Mouse (Mus musculus): ENCODE measurements at regions not wholly inside any gene's neighbourhood (a gene's known extent, or its start where the extent isn't known, plus 50 kb on each side); places are given as distances from the start of the nearest gene placed in this dataset.

DNA sequence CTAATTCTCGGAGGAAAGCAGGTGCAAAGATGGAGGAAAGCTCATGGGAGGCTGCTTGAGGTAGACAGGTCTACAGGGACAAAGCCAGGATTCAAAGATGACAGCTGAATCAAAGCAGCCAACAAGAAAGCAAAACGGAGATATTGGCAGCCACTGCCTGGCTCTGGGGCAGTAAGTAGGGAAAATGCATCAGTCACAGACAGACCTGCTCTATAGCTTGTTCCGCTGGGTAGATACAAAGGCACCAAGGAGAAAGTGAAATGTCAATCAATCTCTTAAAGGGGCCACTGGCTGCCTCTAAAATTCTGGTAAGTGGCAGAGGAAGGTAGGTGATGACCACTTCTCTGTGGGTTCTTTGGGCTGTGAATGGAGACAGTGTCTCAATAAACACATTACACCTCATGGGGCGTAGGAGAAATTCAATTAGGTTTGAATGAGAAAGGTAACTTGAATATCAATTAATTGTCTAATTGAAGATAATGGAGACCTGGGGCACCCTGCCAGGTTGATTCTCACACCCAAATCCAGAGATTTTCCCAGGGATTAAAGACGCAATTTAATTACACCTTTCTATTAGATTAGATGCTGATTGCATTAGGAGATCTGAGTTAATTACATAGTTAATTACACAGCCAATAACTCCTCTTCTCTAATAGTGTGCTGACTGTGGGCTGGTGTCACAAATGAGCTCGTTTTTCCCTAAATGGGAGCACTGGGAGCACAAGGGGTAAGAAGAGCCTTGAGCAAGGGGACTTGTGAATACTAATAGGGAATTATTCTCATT, 555.1 kb downstream of the Gm9195 start:
- WGBS: 12% methylated on average over 6 of the region's 6 CpGs
- no peak overlapping the region for H3K4me3 ChIP-seq (ENCODE audit: low read depth, low read length)
- 0 out of 2 replicates have a peak, but pooled peaks cover 5% of the 10 kb centered on the region for H3K27me3 ChIP-seq (replicated peaks; ENCODE audit: control insufficient read depth, insufficient read depth, low read length)
- peak; percentile 65 for ATAC-seq
- no peak overlapping the region for H3K4me2 ChIP-seq (ENCODE audit: low read length)
- no peaks in the 10 kb centered on the region for H3K9me3 ChIP-seq (replicated peaks; ENCODE audit: control insufficient read depth, low read length)
- H3K27ac ChIP-seq (ENCODE audit: low read depth, low read length): no peak overlapping the region
- H3K36me3 ChIP-seq (ENCODE audit: control insufficient read depth, insufficient read depth, low read length): no peaks in the 10 kb centered on the region
- no peak overlapping the region for H3K9ac ChIP-seq (ENCODE audit: low read length)
- DNase-seq (ENCODE audit: low spot score): peak; percentile 54
- peaks cover 7% of the 10 kb centered on the region for H3K4me1 ChIP-seq (ENCODE audit: control insufficient read depth, insufficient read depth, low read length)

DNA sequence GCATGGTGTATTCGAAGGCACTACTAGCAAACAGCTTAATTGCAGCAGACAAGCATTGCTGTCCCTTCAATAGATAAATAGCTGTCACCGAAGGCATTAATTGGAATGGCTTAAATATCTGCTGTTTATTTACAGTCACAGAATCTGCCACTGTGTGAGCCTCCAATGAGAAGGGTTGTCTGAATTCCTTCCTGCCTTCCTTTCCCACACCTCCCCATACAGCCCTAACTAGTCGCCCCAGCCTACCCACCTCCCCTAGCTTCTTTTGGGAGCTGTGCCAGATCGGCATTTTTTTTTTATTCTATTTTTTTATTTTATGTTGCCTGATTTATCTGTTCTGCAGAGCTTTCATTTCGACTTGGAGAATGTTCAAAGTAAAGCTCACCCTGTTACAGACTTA, 575.7 kb downstream of the Gm9195 start:
- Histone ChIP-seq H3K27me3 (replicated peaks; ENCODE audit: control insufficient read depth, insufficient read depth, low read length) (no peaks in the 10 kb centered on the region), H3K4me3 (ENCODE audit: low read depth, low read length) (no peak overlapping the region), H3K4me1 (ENCODE audit: control insufficient read depth, insufficient read depth, low read length) (no peaks in the 10 kb centered on the region), H3K9me3 (replicated peaks; ENCODE audit: control insufficient read depth, low read length) (no peaks in the 10 kb centered on the region), H3K9ac (ENCODE audit: low read length) (no peak overlapping the region), H3K27ac (ENCODE audit: low read depth, low read length) (no peak overlapping the region), H3K4me2 (ENCODE audit: low read length) (no peak overlapping the region), H3K36me3 (ENCODE audit: control insufficient read depth, insufficient read depth, low read length) (no peaks in the 10 kb centered on the region)
- WGBS: 72% methylated on average over 5 of the region's 5 CpGs
- no peak for DNase-seq (ENCODE audit: low spot score)
- ATAC-seq: no peak

DNA sequence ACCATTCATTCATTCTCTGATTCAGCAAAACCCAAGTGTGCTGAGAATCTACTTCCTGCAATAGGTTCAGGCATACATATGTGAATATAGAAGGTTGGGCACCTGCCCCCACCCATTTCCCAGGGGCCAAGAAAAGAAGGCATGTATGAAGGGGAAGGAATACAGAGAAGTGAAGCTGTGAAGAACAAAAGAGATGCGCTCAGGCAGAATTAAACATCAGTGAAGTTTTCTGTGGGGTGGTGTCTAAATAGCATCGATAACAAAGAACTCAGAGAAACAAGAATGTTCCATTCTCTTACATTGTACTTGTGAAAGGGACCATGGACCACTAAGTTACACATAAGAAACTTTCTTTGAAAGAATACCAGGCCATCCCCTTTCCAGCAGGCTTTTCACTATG, 580.7 kb downstream of the Gm9195 start:
- 70% methylated on average over 2 of the region's 2 CpGs for WGBS
- no peak overlapping the region for H3K9ac ChIP-seq (ENCODE audit: low read length)
- ATAC-seq (no peak), DNase-seq (ENCODE audit: low spot score) (no peak)
- no peaks in the 10 kb centered on the region for H3K4me1 ChIP-seq (ENCODE audit: control insufficient read depth, insufficient read depth, low read length)
- no peaks in the 10 kb centered on the region for H3K9me3 ChIP-seq (replicated peaks; ENCODE audit: control insufficient read depth, low read length)
- no peak overlapping the region for H3K4me3 ChIP-seq (ENCODE audit: low read depth, low read length)
- no peaks in the 10 kb centered on the region for H3K36me3 ChIP-seq (ENCODE audit: control insufficient read depth, insufficient read depth, low read length)
- no peak overlapping the region for H3K4me2 ChIP-seq (ENCODE audit: low read length)
- H3K27me3 ChIP-seq (replicated peaks; ENCODE audit: control insufficient read depth, insufficient read depth, low read length): no peaks in the 10 kb centered on the region
- no peak overlapping the region for H3K27ac ChIP-seq (ENCODE audit: low read depth, low read length)

DNA sequence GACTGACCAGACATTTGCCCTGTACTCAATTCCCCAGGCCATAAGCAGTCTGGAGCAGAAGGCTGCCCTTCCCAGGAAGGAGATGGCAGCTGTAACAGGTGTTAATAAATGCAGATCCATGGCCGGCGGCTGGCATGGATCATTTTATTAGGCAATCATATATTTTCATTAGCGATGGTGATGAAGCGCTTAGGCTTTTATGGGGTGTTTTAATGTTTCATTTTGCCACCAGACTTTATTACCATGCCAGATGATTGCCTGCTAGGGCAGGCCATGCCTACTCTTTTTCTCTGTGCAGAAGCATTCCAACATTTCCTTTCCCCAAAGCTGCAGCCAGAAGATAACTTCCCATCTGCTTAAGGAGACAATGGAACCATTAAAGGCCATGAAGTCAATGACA, 596.2 kb downstream of the Gm9195 start:
- Histone ChIP-seq H3K27me3 (replicated peaks; ENCODE audit: control insufficient read depth, insufficient read depth, low read length) (no peaks in the 10 kb centered on the region), H3K9ac (ENCODE audit: low read length) (no peak overlapping the region), H3K27ac (ENCODE audit: low read depth, low read length) (no peak overlapping the region), H3K9me3 (replicated peaks; ENCODE audit: control insufficient read depth, low read length) (no peaks in the 10 kb centered on the region), H3K4me2 (ENCODE audit: low read length) (no peak overlapping the region), H3K4me1 (ENCODE audit: control insufficient read depth, insufficient read depth, low read length) (no peaks in the 10 kb centered on the region), H3K36me3 (ENCODE audit: control insufficient read depth, insufficient read depth, low read length) (no peaks in the 10 kb centered on the region), H3K4me3 (ENCODE audit: low read depth, low read length) (no peak overlapping the region)
- no peak for DNase-seq (ENCODE audit: low spot score)
- 94% methylated on average over 4 of the region's 4 CpGs for WGBS
- no peak for ATAC-seq

DNA sequence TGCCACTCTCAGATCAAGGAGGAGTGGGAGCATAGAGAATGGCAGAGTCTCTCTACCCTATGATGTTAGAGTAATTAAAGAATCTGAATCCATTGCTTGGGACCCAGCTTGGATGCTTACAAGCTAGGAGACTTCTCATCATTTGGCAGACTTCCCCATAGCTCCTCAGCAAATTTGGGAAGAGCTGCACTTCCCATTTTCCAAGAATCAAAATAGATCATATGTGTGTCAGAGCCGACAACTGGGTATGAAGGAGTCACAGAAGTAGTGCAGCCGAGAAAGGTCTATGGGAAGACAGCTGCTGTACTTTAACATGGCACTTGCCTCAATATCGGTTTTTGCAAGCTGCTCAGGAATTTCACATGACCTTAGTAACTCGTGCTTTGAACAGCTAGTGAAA, 596.8 kb downstream of the Gm9195 start:
- Histone ChIP-seq H3K27ac (ENCODE audit: low read depth, low read length) (no peak overlapping the region), H3K4me1 (ENCODE audit: control insufficient read depth, insufficient read depth, low read length) (no peaks in the 10 kb centered on the region), H3K4me2 (ENCODE audit: low read length) (no peak overlapping the region), H3K9ac (ENCODE audit: low read length) (no peak overlapping the region), H3K9me3 (replicated peaks; ENCODE audit: control insufficient read depth, low read length) (no peaks in the 10 kb centered on the region), H3K4me3 (ENCODE audit: low read depth, low read length) (no peak overlapping the region), H3K27me3 (replicated peaks; ENCODE audit: control insufficient read depth, insufficient read depth, low read length) (no peaks in the 10 kb centered on the region), H3K36me3 (ENCODE audit: control insufficient read depth, insufficient read depth, low read length) (no peaks in the 10 kb centered on the region)
- ATAC-seq (no peak), DNase-seq (ENCODE audit: low spot score) (no peak)
- WGBS: 90% methylated on average over 4 of the region's 4 CpGs

DNA sequence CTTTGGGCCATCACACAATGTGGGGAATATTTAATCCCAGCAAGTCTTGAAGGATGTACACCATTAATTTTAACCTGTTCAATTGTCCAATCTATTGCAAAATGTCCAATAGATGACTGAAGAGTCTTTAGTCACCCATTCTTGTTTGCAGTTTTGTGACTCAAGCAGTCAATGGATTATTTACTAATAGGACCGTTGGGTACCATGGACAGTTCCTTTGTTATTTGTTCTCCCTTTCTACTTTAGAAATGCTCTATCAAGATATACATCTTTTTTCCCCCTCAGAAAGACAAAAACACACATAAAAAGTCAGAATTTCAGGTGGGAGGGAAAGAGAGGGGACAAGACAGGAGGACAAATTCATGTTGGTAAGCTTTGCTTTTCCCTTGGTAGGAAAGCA, 598.3 kb downstream of the Gm9195 start:
- DNase-seq (ENCODE audit: low spot score): no peak

DNA sequence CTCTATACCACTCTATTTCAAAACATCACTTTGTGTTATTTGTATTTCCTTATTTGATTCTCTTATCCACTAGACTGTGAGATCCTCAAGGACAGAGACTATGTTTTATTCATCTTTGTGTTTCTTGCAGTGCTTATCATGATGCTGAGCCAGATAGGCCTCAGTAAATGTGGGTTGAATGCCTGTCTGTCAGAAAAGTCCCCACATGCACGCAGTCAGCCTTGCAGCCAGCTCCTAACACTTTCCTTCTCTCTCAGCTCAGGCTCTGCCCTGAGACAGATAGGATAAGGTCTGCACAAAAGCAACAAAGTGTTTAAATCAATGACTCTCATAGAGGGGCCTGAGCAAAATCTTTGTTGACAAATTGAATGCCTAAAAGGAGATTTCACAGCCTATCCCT, 600.0 kb downstream of the Gm9195 start:
- DNase-seq (ENCODE audit: low spot score) (no peak), ATAC-seq (no peak)
- Histone ChIP-seq H3K9ac (ENCODE audit: low read length) (no peak overlapping the region), H3K27me3 (replicated peaks; ENCODE audit: control insufficient read depth, insufficient read depth, low read length) (no peaks in the 10 kb centered on the region), H3K4me2 (ENCODE audit: low read length) (no peak overlapping the region), H3K36me3 (ENCODE audit: control insufficient read depth, insufficient read depth, low read length) (no peaks in the 10 kb centered on the region), H3K27ac (ENCODE audit: low read depth, low read length) (no peak overlapping the region), H3K4me1 (ENCODE audit: control insufficient read depth, insufficient read depth, low read length) (no peaks in the 10 kb centered on the region), H3K4me3 (ENCODE audit: low read depth, low read length) (no peak overlapping the region), H3K9me3 (replicated peaks; ENCODE audit: control insufficient read depth, low read length) (no peaks in the 10 kb centered on the region)
- WGBS: 77% methylated on average over 1 of the region's 1 CpGs

More for the DNA sequence above, 598.3 kb downstream of the Gm9195 start:
- no peak for ATAC-seq
- Histone ChIP-seq H3K27ac (ENCODE audit: low read depth, low read length) (no peak overlapping the region), H3K36me3 (ENCODE audit: control insufficient read depth, insufficient read depth, low read length) (no peaks in the 10 kb centered on the region), H3K9ac (ENCODE audit: low read length) (no peak overlapping the region), H3K4me2 (ENCODE audit: low read length) (no peak overlapping the region), H3K4me3 (ENCODE audit: low read depth, low read length) (no peak overlapping the region), H3K4me1 (ENCODE audit: control insufficient read depth, insufficient read depth, low read length) (no peaks in the 10 kb centered on the region), H3K27me3 (replicated peaks; ENCODE audit: control insufficient read depth, insufficient read depth, low read length) (no peaks in the 10 kb centered on the region), H3K9me3 (replicated peaks; ENCODE audit: control insufficient read depth, low read length) (no peaks in the 10 kb centered on the region)
- WGBS: 65% methylated on average over 1 of the region's 1 CpGs

DNA sequence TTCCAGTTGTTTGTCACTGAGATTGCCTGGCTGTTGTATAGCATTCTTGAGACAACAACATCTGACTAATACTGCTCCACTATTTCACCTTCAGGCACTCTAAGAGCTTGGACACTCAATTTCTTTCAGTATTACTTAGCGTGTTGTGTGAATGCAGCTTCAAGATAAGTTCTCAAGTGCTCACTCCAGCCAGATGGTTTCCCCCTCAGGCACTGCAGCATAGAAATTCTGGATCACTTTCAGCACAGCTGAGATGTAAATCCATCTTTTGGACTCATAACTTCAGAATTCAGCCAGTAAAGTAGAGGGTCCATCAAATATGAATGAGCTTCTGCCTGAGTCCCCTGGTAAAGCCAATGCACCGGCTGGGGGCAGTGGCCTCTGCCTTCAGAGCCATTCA, 608.8 kb downstream of the Gm9195 start:
- WGBS: 95% methylated on average over 2 of the region's 2 CpGs
- Histone ChIP-seq H3K27ac (ENCODE audit: low read depth, low read length) (no peak overlapping the region), H3K4me2 (ENCODE audit: low read length) (no peak overlapping the region), H3K27me3 (replicated peaks; ENCODE audit: control insufficient read depth, insufficient read depth, low read length) (no peaks in the 10 kb centered on the region), H3K4me1 (ENCODE audit: control insufficient read depth, insufficient read depth, low read length) (no peaks in the 10 kb centered on the region), H3K36me3 (ENCODE audit: control insufficient read depth, insufficient read depth, low read length) (no peaks in the 10 kb centered on the region), H3K4me3 (ENCODE audit: low read depth, low read length) (no peak overlapping the region), H3K9ac (ENCODE audit: low read length) (no peak overlapping the region), H3K9me3 (replicated peaks; ENCODE audit: control insufficient read depth, low read length) (no peaks in the 10 kb centered on the region)
- DNase-seq (ENCODE audit: low spot score): no peak
- ATAC-seq: no peak

DNA sequence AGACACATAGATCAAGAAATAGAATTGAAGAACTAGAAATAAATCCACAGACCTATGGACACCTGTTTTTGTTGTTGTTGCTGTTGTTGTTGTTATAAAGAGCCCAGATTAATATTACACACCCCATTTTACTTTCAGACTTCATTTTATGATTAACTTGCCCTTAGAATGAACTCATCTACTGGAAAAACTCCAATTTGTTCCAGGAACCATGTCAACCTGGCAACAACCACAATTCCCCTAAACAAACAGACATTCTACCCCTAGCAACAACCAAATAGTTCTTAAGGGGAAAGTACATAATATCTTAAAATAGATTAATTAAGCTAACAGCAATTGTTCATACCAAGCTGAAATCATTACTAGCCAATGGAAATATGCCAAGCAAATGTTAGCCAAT, 646.1 kb downstream of the Gm9195 start:
- ATAC-seq: no peak
- no peak overlapping the region for H3K4me2 ChIP-seq (ENCODE audit: low read length)

More for the DNA sequence above, 646.1 kb downstream of the Gm9195 start:
- H3K27ac ChIP-seq (ENCODE audit: low read depth, low read length): no peak overlapping the region
- no peaks in the 10 kb centered on the region for H3K4me1 ChIP-seq (ENCODE audit: control insufficient read depth, insufficient read depth, low read length)
- DNase-seq (ENCODE audit: low spot score): no peak
- no peaks in the 10 kb centered on the region for H3K27me3 ChIP-seq (replicated peaks; ENCODE audit: control insufficient read depth, insufficient read depth, low read length)
- H3K4me3 ChIP-seq (ENCODE audit: low read depth, low read length): no peak overlapping the region
- no peaks in the 10 kb centered on the region for H3K9me3 ChIP-seq (replicated peaks; ENCODE audit: control insufficient read depth, low read length)
- no peak overlapping the region for H3K9ac ChIP-seq (ENCODE audit: low read length)
- no peaks in the 10 kb centered on the region for H3K36me3 ChIP-seq (ENCODE audit: control insufficient read depth, insufficient read depth, low read length)

Data from forebrain, embryonic 14.5 days (tissue).